Mouse (Mus musculus) left cerebral cortex, adult 2 months (tissue): ENCODE data around the gene Cldn4. TPM values are rescaled to one million over a fixed set of nuclear protein-coding genes. Genes with fewer than 3 reads are reported as not detected.
"Not testable (repeated sequence)": the region's sequence is repeated elsewhere in the genome, so short reads cannot be mapped to it uniquely, and the experiment has no call there.

ENCODE experiments used
- DNase-seq, 2 experiments: peaks; one replicate each; pipeline ENCODE4 v3.0.0; 2021 to 2022; ENCODE audit warnings: low spot score in 2 of 2, mixed read lengths in 1 of 2; ENCODE audit errors: extremely low spot score in 1 of 2
- H3K27ac ChIP-seq: fragments of 200-600 bp; 2 replicates; pipeline ENCODE4 v1.8.1; 2022
- H3K4me3 ChIP-seq: fragments of 200-600 bp; 2 replicates; pipeline ENCODE4 v1.8.1; 2022
- CTCF ChIP-seq: fragments of 200-600 bp; IDR thresholded peaks from 2 replicates; pipeline ENCODE4 v1.8.1; 2022; ENCODE audit warnings: antibody characterized with exemption, mild to moderate bottlenecking, moderate library complexity
- intact Hi-C: fragments of 180-260 bp; cut with DNase I; formaldehyde crosslinking; loops from one replicate; pipeline ENCODE4 v1.15.1; 2025
- total RNA-seq, 2 experiments: library from RNA; stranded (reverse); gene quantifications; 2 replicates each; pipeline ENCODE4 v1.2.3; 2021

Cldn4 gene
- total RNA-seq, 2 experiments from 2014 or later, result not detected

DNA sequence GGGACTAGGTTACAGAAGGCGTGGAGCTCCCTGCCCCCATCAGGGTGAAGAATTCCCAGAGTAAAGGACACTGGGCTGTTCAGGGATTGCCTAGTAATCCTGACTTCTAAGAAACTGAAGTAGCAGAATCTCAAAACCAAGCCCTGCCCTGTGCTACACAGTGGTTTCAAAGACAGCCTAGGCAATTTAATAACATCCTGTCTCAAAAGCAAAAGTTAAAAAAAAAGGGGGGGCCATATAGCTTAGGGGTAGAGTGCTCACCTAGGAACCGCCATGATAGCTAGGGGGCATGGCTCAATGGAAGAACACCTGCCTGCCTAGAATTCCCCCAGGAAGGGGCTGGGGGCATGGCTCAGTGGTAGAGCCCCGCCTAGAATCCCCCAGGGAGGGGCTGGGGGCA lies 7.7 kb downstream of the Cldn4 start:
- Histone ChIP-seq H3K4me3 (no peak overlapping the region), H3K27ac (no peak overlapping the region)
- TF ChIP-seq CTCF, result no peak
- intact Hi-C loops, result no loop called here
- no peak for DNase-seq

DNA sequence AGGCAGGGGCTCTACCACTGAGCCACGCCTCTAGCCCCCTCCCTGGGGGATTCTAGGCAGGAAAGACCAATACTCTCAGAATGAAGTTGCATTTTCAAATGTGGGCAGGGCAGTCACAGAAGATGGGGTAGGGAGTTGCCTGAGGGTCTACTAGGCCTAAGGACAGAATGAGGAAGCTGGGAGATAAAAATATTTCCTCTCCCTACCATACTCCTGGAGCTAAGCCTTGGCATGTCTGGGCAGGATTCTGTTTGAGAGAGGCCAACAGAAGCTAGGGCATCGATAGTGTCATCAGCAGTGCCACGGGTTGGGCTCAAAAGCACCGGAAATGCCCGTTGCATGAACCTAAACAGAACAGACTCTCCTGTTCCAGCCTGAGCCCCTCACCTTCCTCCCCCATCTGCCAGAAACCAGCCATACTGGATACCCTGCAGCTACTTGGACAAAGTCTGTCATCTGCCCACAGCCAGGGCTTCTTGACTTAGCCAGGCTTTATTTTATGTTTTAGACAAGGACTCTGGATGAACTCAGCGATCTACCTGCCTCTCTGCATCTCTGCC lies 10.0 kb downstream of the Cldn4 start:
- intact Hi-C loops, result no loop called here
- no peak overlapping the region for H3K4me3 ChIP-seq
- TF ChIP-seq CTCF, result no peak

DNA sequence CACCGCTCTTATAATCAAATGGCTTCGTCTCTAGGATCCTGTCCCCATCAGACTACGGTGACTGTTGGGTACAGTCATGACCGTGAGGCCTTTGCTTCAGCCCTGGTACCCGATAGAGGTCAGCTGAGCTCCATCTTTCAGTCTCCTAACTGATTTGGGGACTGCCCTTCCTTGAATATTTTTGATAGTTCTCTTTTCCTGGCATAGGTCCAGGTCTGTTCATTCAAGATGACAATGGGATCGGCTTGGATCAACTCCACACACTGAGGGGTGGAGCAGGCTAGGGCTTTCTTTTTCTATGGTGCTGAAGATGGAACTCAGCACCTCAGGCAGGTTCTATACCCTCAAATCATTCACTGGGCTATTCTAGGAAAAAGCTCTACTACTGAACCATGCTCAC lies 10.7 kb downstream of the Cldn4 start:
- Histone ChIP-seq H3K4me3 (no peak overlapping the region), H3K27ac (no peak overlapping the region)
- intact Hi-C loops, result no loop called here
- no peak for TF ChIP-seq CTCF
- DNase-seq, result no peak

More for the DNA sequence above, 10.0 kb downstream of the Cldn4 start:
- H3K27ac ChIP-seq, result no peak overlapping the region
- DNase-seq, result no peak

DNA sequence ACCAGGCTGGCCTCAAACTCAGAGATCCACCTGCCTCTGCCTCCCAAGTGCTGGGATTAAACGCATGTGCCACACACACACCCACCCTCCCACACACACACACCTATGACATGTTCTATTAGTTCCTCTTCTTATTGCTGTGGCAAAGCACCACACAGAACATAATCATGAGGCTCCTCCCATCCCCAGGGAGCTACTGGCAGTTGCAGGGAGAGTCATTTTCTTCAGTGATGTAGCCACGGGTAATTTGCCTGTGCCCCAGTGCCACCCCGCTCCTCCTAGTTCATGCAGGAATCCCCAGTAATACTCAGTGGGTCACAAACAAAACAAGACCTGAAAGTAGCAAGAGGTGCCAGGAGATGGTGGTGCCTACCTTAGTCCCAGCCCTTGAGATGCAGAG lies 12.1 kb downstream of the Cldn4 start:
- Histone ChIP-seq H3K27ac (no peak overlapping the region), H3K4me3 (no peak overlapping the region)
- DNase-seq, result no peak
- intact Hi-C loops, result loop anchor here (5.0 kb wide), 1 partner anchor 33 kb away; no protein-coding TSS in a partner anchor
- no peak for TF ChIP-seq CTCF

DNA sequence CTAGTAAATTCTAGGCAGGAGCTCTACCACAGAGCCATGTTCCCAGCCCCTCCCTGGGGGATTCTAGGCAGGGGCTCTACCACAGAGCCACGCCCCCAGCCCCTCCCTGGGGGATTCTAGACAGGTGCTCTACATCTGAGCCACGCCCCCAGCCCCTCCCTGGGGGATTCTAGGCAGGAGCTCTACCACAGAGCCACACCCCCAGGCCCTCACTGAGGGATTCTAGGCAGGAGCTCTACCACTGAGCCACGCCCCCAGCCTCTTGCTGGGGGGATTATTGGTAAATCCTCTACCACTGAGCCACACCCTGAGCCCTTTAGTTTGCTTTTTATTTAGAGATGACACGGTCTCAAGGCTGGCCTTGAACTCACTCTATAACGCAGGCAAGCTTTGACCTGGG lies 13.0 kb downstream of the Cldn4 start:
- intact Hi-C loops, result loop anchor here (5.0 kb wide), 1 partner anchor 34 kb away; no protein-coding TSS in a partner anchor
- not testable (repeated sequence) for DNase-seq, H3K4me3 ChIP-seq, H3K27ac ChIP-seq

DNA sequence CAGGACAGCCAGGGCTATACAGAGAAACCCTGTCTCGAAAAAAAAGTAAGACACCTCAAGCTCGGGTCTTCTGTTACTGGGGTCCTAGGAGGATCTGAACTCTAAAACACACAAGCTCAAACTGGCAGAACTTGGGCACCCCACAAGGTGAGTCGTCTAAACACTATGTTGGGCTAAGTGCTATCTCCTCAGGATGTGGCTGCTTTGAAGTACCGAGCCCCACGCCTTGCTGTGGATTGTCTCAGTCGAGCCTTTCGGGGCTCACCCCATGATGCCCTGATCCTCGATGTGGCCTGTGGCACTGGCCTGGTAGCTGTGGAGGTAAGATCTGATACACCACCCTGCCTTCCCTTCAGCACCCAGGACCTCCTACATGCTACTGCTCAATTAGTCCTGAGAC lies 13.5 kb downstream of the Cldn4 start:
- H3K27ac ChIP-seq, result no peak overlapping the region
- TF ChIP-seq CTCF, result no peak
- intact Hi-C loops, result loop anchor here (5.0 kb wide), 1 partner anchor 34 kb away; no protein-coding TSS in a partner anchor
- DNase-seq, result no peak
- H3K4me3 ChIP-seq, result no peak overlapping the region

DNA sequence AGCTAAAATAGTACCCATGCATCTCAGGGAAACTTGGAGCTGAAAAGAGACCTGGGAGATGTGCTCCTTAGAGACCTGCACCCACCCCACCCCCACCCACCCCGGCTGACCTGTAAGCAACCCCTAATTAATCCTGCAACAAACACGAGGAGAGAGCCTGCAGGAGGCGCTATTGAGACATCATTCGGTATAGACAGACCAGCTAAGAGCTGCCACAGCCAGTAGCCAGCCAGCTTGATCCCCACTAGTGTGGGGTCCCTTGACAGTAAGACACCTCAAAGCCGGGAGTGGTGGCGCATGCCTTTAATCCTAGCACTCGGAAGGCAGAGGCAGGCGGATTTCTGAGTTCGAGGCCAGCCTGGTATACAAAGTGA lies 13.8 kb downstream of the Cldn4 start:
- peak; percentile 20 to 42 for DNase-seq
- TF ChIP-seq CTCF, result peak; percentile 36
- intact Hi-C loops, result loop anchor here (5.0 kb wide), 1 partner anchor 34 kb away; no protein-coding TSS in a partner anchor
- Histone ChIP-seq H3K4me3 (peak overlapping the region; percentile 85), H3K27ac (no peak overlapping the region)

DNA sequence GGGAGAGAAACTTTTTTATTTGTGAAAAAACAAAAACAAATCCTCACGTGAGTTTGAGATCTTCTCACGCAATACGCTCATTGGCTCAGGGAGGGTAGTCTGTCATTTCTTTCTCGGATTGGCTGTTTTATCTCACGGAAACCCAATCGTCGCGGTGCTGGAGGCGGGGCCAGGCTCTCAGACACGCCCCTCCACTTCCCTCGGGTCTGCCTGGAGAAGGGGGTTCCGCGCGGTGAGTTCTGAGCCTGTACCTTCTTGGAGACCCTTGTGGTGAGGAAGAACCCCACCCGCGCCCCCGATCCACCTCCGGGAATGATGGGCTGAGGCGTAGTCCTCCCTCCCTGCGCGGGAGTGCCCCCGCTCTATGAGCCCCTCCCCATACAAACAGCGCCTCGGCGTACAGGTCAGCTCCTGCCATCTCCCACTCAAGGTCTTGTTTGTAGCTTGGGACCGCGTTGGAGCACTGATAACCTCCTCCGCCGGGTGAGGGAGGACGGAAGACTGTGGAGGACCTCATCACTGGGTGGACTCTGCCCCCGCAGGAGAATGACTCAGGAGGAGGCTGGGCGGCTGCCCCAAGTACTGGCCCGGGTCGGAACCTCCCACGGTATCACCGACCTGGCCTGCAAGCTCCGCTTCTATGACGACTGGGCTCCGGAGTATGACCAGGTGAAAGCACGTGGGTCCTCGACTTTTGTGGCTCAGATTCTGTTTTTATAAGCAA lies 14.4 kb downstream of the Cldn4 start, which contains the start of gene Mettl27:
Gene Mettl27, plus strand, starts transcription at position 190 of the 724 bp plus-strand sequence.
- H3K27ac ChIP-seq, result peak within 1 kb of the TSS; percentile 83
- TF ChIP-seq CTCF, result no peak
- DNase-seq, result peak; percentile 68 to 75
- H3K4me3 ChIP-seq, result peak within 1 kb of the TSS; percentile 85
- intact Hi-C loops, result loop anchor here (5.0 kb wide), 1 partner anchor 35 kb away; no protein-coding TSS in a partner anchor

DNA sequence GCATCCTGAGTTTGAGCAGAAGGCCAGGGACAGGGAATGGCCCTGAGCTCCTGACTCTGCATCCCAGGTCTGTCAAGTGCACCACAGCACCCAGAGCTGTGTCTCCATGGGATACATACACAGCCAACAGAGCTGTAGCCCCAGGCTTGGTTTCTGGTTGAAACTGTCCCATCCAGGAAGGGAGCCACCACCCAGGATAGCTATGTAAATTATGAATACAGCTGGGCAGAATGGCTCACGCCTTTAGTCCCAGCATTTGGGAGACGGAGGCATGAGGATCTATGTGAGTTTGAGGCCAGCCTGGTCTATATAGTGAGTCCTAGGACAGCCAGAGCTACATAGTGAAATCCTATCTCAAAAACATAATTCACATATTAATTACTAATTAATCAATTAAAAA lies 16.7 kb downstream of the Cldn4 start:
- no peak for DNase-seq
- Histone ChIP-seq H3K4me3 (no peak overlapping the region), H3K27ac (no peak overlapping the region)
- TF ChIP-seq CTCF, result no peak
- intact Hi-C loops, result loop anchor here (5.0 to 10.0 kb wide), 2 partner anchors 37 to 155 kb away; partner anchors contain the start of gene Mlxipl

DNA sequence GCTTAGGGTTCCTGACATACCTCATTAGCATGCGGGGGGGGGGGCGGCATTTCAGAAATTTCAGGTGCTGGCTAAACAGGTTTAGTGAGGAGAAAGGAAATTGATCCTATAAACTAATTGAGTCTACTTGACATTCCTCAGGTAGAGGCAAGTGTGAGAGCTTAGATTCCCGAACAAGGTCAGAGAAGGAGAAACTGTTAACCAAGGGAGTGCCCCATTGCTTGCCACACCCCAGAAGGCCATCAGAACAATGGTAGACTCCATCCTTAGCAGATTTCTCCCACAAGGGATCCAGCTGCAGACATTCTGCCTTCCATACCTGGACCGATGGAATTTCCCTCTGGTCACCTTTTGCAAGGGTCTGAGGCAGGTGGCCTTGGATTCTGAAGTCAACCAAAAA lies 20.0 kb downstream of the Cldn4 start:
- Histone ChIP-seq H3K27ac (no peak overlapping the region), H3K4me3 (no peak overlapping the region)
- intact Hi-C loops, result loop anchor here (10.0 kb wide), 1 partner anchor 158 kb away; the partner anchor contains the start of gene Mlxipl
- no peak for DNase-seq
- no peak for TF ChIP-seq CTCF

DNA sequence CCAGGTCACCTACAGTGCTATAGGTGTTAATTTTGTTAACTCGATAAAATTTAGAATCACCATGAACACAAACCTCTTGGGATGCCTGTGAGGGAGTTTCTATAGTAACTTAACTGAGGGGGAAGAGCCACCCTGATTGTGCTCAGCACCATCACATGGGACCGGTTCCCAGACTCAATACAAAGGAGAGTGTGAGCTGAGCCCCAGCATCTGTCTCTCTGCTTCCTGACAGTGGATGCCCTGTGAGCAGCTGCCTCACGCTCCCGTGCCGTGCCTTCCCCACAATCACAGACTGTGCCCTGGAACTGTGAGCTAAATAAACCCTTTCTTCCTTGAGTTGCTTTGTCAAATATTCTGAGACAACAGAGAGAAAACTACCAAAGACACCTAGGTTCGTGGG lies 23.6 kb downstream of the Cldn4 start:
- intact Hi-C loops, result loop anchor here (10.0 kb wide), 1 partner anchor 162 kb away; the partner anchor contains the start of gene Mlxipl
- H3K4me3 ChIP-seq, result no peak overlapping the region
- no peak for DNase-seq
- no peak overlapping the region for H3K27ac ChIP-seq
- TF ChIP-seq CTCF, result no peak

DNA sequence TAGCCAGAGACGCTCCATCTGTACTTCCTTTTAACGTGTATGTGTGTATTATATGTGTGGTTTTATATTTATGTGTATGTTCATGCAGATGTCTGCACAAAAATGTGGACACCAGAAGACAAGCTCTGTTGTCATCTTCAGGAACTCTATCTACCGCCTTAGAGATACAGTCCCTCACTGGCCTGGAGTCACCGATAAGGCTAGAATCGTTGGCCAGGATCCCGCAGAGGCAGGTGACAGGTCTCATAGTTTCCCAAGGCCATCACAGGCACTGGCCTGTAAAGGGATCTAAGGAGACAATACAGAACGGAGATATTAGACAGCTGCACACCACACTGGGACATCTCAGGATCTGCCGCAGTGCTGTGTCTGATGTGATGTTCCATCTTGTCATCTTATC lies 25.6 kb downstream of the Cldn4 start:
- H3K4me3 ChIP-seq, result no peak overlapping the region
- no peak for DNase-seq
- no peak overlapping the region for H3K27ac ChIP-seq
- no peak for TF ChIP-seq CTCF
- intact Hi-C loops, result loop anchor here (10.0 kb wide), 1 partner anchor 164 kb away; the partner anchor contains the start of gene Mlxipl
